Mouse (Mus musculus) urinary bladder, postnatal 10 days (tissue): ENCODE results near the gene Ccdc92b.

Experiments
- DNase-seq: peaks from one replicate; pipeline ENCODE4 v3.0.0; 2022; ENCODE audit warnings: low spot score

The Ccdc92b gene

GRCm38 (mm10) chr11:74653385-74653784, 34.0 kb downstream of the Ccdc92b start:
- DNase-seq: no peak

GRCm38 (mm10) chr11:74655941-74656340, 36.5 kb downstream of the Ccdc92b start:
- no peak for DNase-seq

GRCm38 (mm10) chr11:74660336-74660735, 40.9 kb downstream of the Ccdc92b start:
- DNase-seq: no peak

- no peak for DNase-seq
Measured at GRCm38 (mm10) chr11:74661641-74662040, 42.2 kb downstream of the Ccdc92b start.

GRCm38 (mm10) chr11:74662221-74662620, 42.8 kb downstream of the Ccdc92b start:
- DNase-seq: no peak

- no peak for DNase-seq
Measured at GRCm38 (mm10) chr11:74664279-74664678, 44.9 kb downstream of the Ccdc92b start.

- DNase-seq: no peak
Measured at GRCm38 (mm10) chr11:74664906-74665305, 45.5 kb downstream of the Ccdc92b start.

GRCm38 (mm10) chr11:74665631-74666283, 46.4 kb downstream of the Ccdc92b start:
- no peak for DNase-seq

- no peak for DNase-seq
Measured at GRCm38 (mm10) chr11:74666284-74666652, 46.9 kb downstream of the Ccdc92b start.

GRCm38 (mm10) chr11:74666776-74667581, 47.6 kb downstream of the Ccdc92b start:
- no peak for DNase-seq

- DNase-seq: no peak
Measured at GRCm38 (mm10) chr11:74667582-74668010, 48.2 kb downstream of the Ccdc92b start.

GRCm38 (mm10) chr11:74668466-74668865, 49.1 kb downstream of the Ccdc92b start:
- DNase-seq: no peak

GRCm38 (mm10) chr11:74668971-74669370, 49.6 kb downstream of the Ccdc92b start:
- DNase-seq: no peak

GRCm38 (mm10) chr11:74670151-74670550, 50.7 kb downstream of the Ccdc92b start:
- DNase-seq: no peak

- no peak for DNase-seq
Measured at GRCm38 (mm10) chr11:74671013-74671412, 51.6 kb downstream of the Ccdc92b start.

GRCm38 (mm10) chr11:74671839-74672238, 52.4 kb downstream of the Ccdc92b start:
- no peak for DNase-seq

GRCm38 (mm10) chr11:74672901-74673513, 53.6 kb downstream of the Ccdc92b start:
- no peak for DNase-seq

GRCm38 (mm10) chr11:74673561-74673960, 54.2 kb downstream of the Ccdc92b start:
- no peak for DNase-seq

- DNase-seq: no peak
Measured at GRCm38 (mm10) chr11:74674713-74675112, 55.3 kb downstream of the Ccdc92b start.

- no peak for DNase-seq
Measured at GRCm38 (mm10) chr11:74675156-74675555, 55.8 kb downstream of the Ccdc92b start.
